Mouse (Mus musculus) adrenal gland, adult 8-10 months (tissue): ENCODE results near the gene Sparcl1. TPM values are rescaled to one million over a fixed set of nuclear protein-coding genes. Genes with fewer than 3 reads are reported as not detected.

ENCODE experiments used
- microRNA-seq, 2 experiments: library from miRNA; unstranded; fragments of <30 nt; microRNA quantifications; one replicate each; pipeline ENCODE4 v1.2.0; 2022
- total RNA-seq, 4 experiments: library from RNA; stranded (reverse); gene quantifications; 2 replicates each; pipeline ENCODE4 v1.2.4; 2022

Sparcl1 gene
- total RNA-seq, 4 experiments from 2014 or later = 33.3 to 48.7 (median 41.3) TPM

Small RNAs within 50 kb of the gene (microRNA-seq; reads per million reads assigned to microRNA genes)
- 0 reads per million in 2 experiments for gene Mir5619

Other genes with a start within 250 kb of the Sparcl1 start
- gene Klhl8, start 202.5 kb downstream of the Sparcl1 start, total RNA-seq = 10 to 100 TPM; 17.8 to 22.4 (median 20.5) TPM
- not detected for gene Hsd17b13, start 136.3 kb downstream of the Sparcl1 start, total RNA-seq
- 10 to 100 TPM; 77.7 to 87.8 (median 80.6) TPM for gene Hsd17b11, start 91.8 kb downstream of the Sparcl1 start, total RNA-seq
- gene Nudt9, start 67.4 kb downstream of the Sparcl1 start, total RNA-seq = 10 to 100 TPM; 50.5 to 60.0 (median 58.2) TPM
- not detected for gene Gm17660, start 36.1 kb downstream of the Sparcl1 start, total RNA-seq
- not detected for gene Dspp, start 57.0 kb upstream of the Sparcl1 start, total RNA-seq
- under 1 TPM in 2 of 4 experiments, not detected in 2; 0.10 to 0.12 TPM for gene Dmp1, start 88.9 kb upstream of the Sparcl1 start, total RNA-seq
- gene Ibsp, start 185.4 kb upstream of the Sparcl1 start, total RNA-seq = under 1 TPM in 2 of 4 experiments, not detected in 2; 0.12 to 0.35 TPM
- not detected for gene Mepe, start 211.6 kb upstream of the Sparcl1 start, total RNA-seq